Mouse (Mus musculus): ENCODE measurements around the gene Spcs3. TPM values are rescaled to one million over a fixed set of nuclear protein-coding genes. Genes with fewer than 3 reads are reported as not detected.

The Spcs3 gene
- 25.1 TPM for polyA plus RNA-seq (2012; fragmentation: generic; extraction: Trizol)
- long read RNA-seq, experiment 1, transcript Spcs3-201 (5 exons, 3,466 nt): major isoform, 78 of 103 reads
- long read RNA-seq, experiment 1, partial matches to known transcripts: 25 of 103 reads
- long read RNA-seq, experiment 1, other reads (novel, unspliced or antisense): 0 of 103 reads
- long read RNA-seq, experiment 2, transcript Spcs3-201 (5 exons, 3,466 nt): major isoform, 1,002 of 1,041 reads
- long read RNA-seq, experiment 2, partial matches to known transcripts: 3 of 1,041 reads
- long read RNA-seq, experiment 2, other reads (novel, unspliced or antisense): 36 of 1,041 reads

- H3K79me2 ChIP-seq (ENCODE audit: control insufficient read depth, insufficient read depth): peaks cover 46% of the 10 kb centered on the region
- TF ChIP-seq MAX (IDR thresholded peaks at IDR 0.05) (peak; percentile 65), MYOD1 (IDR thresholded peaks at IDR 0.05; ENCODE audit: control insufficient read depth, insufficient read length, low read depth) (no peak)
- peak within 1 kb of the TSS; percentile 79 for H3K4me3 ChIP-seq (ENCODE audit: insufficient read depth, poor library complexity, severe bottlenecking)
- H3K79me3 ChIP-seq (ENCODE audit: low read depth): peaks cover 30% of the 10 kb centered on the region
- H3ac ChIP-seq (ENCODE audit: control insufficient read depth, insufficient read length, low read depth): peak within 1 kb of the TSS; percentile 72
- H3K36me3 ChIP-seq (ENCODE audit: control insufficient read depth, insufficient read depth): peaks cover 18% of the 10 kb centered on the region
- H3K27me3 ChIP-seq (ENCODE audit: control insufficient read depth, insufficient read depth, insufficient read length): no peaks in the 10 kb centered on the region
These were observed at the start of gene Spcs3, which contains the start of gene Asb5 for GRCm38 (mm10) chr8:54529382-54530296. Gene Spcs3, minus strand, starts transcription at chr8:54529998. Gene Asb5, plus strand, starts transcription at chr8:54529580.

- peaks cover 86% of the 10 kb centered on the region for H3K79me2 ChIP-seq (ENCODE audit: control insufficient read depth, insufficient read depth)
- no peak overlapping the region for H3ac ChIP-seq (ENCODE audit: control insufficient read depth, insufficient read length, low read depth)
- H3K36me3 ChIP-seq (ENCODE audit: control insufficient read depth, insufficient read depth): peaks cover 5% of the 10 kb centered on the region
- TF ChIP-seq USF1 (IDR thresholded peaks at IDR 0.05; ENCODE audit: low read depth) (no peak), MAX (IDR thresholded peaks at IDR 0.05) (no peak), MYOG (IDR thresholded peaks at IDR 0.05; ENCODE audit: control insufficient read depth, extremely low read depth, insufficient read length) (no peak), FOSL1 (IDR thresholded peaks at IDR 0.05; ENCODE audit: insufficient read depth, low read length, poor library complexity, severe bottlenecking) (no peak), CTCF (IDR thresholded peaks at IDR 0.05; ENCODE audit: control insufficient read depth, insufficient read depth, insufficient read length) (no peak), MYOD1 (IDR thresholded peaks at IDR 0.05; ENCODE audit: control insufficient read depth, insufficient read length, low read depth) (no peak), CEBPB (IDR thresholded peaks at IDR 0.05; ENCODE audit: low read depth) (no peak)
- no peaks in the 10 kb centered on the region for H3K27me3 ChIP-seq (ENCODE audit: control insufficient read depth, insufficient read depth, insufficient read length)
- no peak overlapping the region for H3K4me3 ChIP-seq (ENCODE audit: insufficient read depth, poor library complexity, severe bottlenecking)
- peaks cover 43% of the 10 kb centered on the region for H3K79me3 ChIP-seq (ENCODE audit: low read depth)
These were observed 41.1 kb upstream of the Spcs3 start for GRCm38 (mm10) chr8:54570618-54571609.

GRCm38 (mm10) chr8:54567168-54567567, 37.4 kb upstream of the Spcs3 start:
- TF ChIP-seq CTCF (IDR thresholded peaks at IDR 0.05; ENCODE audit: control insufficient read depth, insufficient read depth, insufficient read length) (no peak), MYOD1 (IDR thresholded peaks at IDR 0.05; ENCODE audit: control insufficient read depth, insufficient read length, low read depth) (no peak)

GRCm38 (mm10) chr8:54565603-54566260, 35.9 kb upstream of the Spcs3 start:
- TF ChIP-seq USF1 (IDR thresholded peaks at IDR 0.05; ENCODE audit: low read depth) (no peak), MYOD1 (IDR thresholded peaks at IDR 0.05; ENCODE audit: control insufficient read depth, insufficient read length, low read depth) (no peak), MYOG (IDR thresholded peaks at IDR 0.05; ENCODE audit: control insufficient read depth, extremely low read depth, insufficient read length) (no peak), MAX (IDR thresholded peaks at IDR 0.05) (no peak), FOSL1 (IDR thresholded peaks at IDR 0.05; ENCODE audit: insufficient read depth, low read length, poor library complexity, severe bottlenecking) (no peak)
- no peak overlapping the region for H3ac ChIP-seq (ENCODE audit: control insufficient read depth, insufficient read length, low read depth)
- H3K79me2 ChIP-seq (ENCODE audit: control insufficient read depth, insufficient read depth): peaks cover 91% of the 10 kb centered on the region
- H3K4me3 ChIP-seq (ENCODE audit: insufficient read depth, poor library complexity, severe bottlenecking): no peak overlapping the region
- no peaks in the 10 kb centered on the region for H3K27me3 ChIP-seq (ENCODE audit: control insufficient read depth, insufficient read depth, insufficient read length)
- H3K79me3 ChIP-seq (ENCODE audit: low read depth): peaks cover 48% of the 10 kb centered on the region
- peaks cover 27% of the 10 kb centered on the region for H3K36me3 ChIP-seq (ENCODE audit: control insufficient read depth, insufficient read depth)

More at GRCm38 (mm10) chr8:54567168-54567567, 37.4 kb upstream of the Spcs3 start:
- peaks cover 89% of the 10 kb centered on the region for H3K79me2 ChIP-seq (ENCODE audit: control insufficient read depth, insufficient read depth)
- H3K27me3 ChIP-seq (ENCODE audit: control insufficient read depth, insufficient read depth, insufficient read length): no peaks in the 10 kb centered on the region
- peaks cover 46% of the 10 kb centered on the region for H3K79me3 ChIP-seq (ENCODE audit: low read depth)
- H3K36me3 ChIP-seq (ENCODE audit: control insufficient read depth, insufficient read depth): peaks cover 27% of the 10 kb centered on the region
- no peak overlapping the region for H3ac ChIP-seq (ENCODE audit: control insufficient read depth, insufficient read length, low read depth)
- H3K4me3 ChIP-seq (ENCODE audit: insufficient read depth, poor library complexity, severe bottlenecking): no peak overlapping the region

- Histone ChIP-seq H3K27me3 (ENCODE audit: control insufficient read depth, insufficient read depth, insufficient read length) (no peaks in the 10 kb centered on the region), H3K79me2 (ENCODE audit: control insufficient read depth, insufficient read depth) (peaks cover 91% of the 10 kb centered on the region), H3K36me3 (ENCODE audit: control insufficient read depth, insufficient read depth) (peaks cover 27% of the 10 kb centered on the region), H3ac (ENCODE audit: control insufficient read depth, insufficient read length, low read depth) (no peak overlapping the region), H3K79me3 (ENCODE audit: low read depth) (peaks cover 50% of the 10 kb centered on the region), H3K4me3 (ENCODE audit: insufficient read depth, poor library complexity, severe bottlenecking) (no peak overlapping the region)
- TF ChIP-seq MYOD1 (IDR thresholded peaks at IDR 0.05; ENCODE audit: control insufficient read depth, insufficient read length, low read depth) (no peak), FOSL1 (IDR thresholded peaks at IDR 0.05; ENCODE audit: insufficient read depth, low read length, poor library complexity, severe bottlenecking) (no peak), CEBPB (IDR thresholded peaks at IDR 0.05; ENCODE audit: low read depth) (no peak), MYOG (IDR thresholded peaks at IDR 0.05; ENCODE audit: control insufficient read depth, extremely low read depth, insufficient read length) (no peak), USF1 (IDR thresholded peaks at IDR 0.05; ENCODE audit: low read depth) (no peak), CTCF (IDR thresholded peaks at IDR 0.05; ENCODE audit: control insufficient read depth, insufficient read depth, insufficient read length) (no peak), MAX (IDR thresholded peaks at IDR 0.05) (no peak)
These were observed 35.4 kb upstream of the Spcs3 start for GRCm38 (mm10) chr8:54565181-54565580.
